Mouse (Mus musculus) layer of hippocampus, postnatal 36 days (tissue): ENCODE data around the gene Sirt1. TPM values are rescaled to one million over a fixed set of nuclear protein-coding genes. Genes with fewer than 3 reads are reported as not detected.
"Not testable (repeated sequence)": the region's sequence is repeated elsewhere in the genome, so short reads cannot be mapped to it uniquely, and the experiment has no call there.

Experiments
- DNase-seq, 2 experiments: peaks; one replicate each; pipeline ENCODE4 v3.0.0; 2022
- total RNA-seq, 2 experiments: library from RNA; stranded (reverse); gene quantifications; 2 replicates each; pipeline ENCODE4 v1.2.3; 2021

The Sirt1 gene
- total RNA-seq: 10 to 100 TPM; 12.8 to 15.4 TPM

- no peak for DNase-seq
Measured at GRCm38 (mm10) chr10:63381498-63382280, at the start of gene Sirt1. TSS of gene Sirt1 (minus strand) at chr10:63381704.

- peak; percentile 79 to 86 for DNase-seq
Measured at GRCm38 (mm10) chr10:63429785-63430305, 48.3 kb upstream of the Sirt1 start, which contains the start of gene Ctnna3. TSS of gene Ctnna3 (plus strand) at chr10:63430098.

GRCm38 (mm10) chr10:63429380-63429779 lies 47.9 kb upstream of the Sirt1 start:
- DNase-seq: peak; percentile 100

- DNase-seq: no peak
Measured at GRCm38 (mm10) chr10:63429023-63429340, 47.5 kb upstream of the Sirt1 start.

- DNase-seq: peak; percentile 11 to 25
Measured at GRCm38 (mm10) chr10:63428243-63429022, 46.9 kb upstream of the Sirt1 start.

- no peak for DNase-seq
Measured at GRCm38 (mm10) chr10:63427146-63427545, 45.6 kb upstream of the Sirt1 start.

GRCm38 (mm10) chr10:63424475-63424814 lies 42.9 kb upstream of the Sirt1 start:
- DNase-seq: peak in 1 of 2 experiments; percentile 34

- DNase-seq: no peak
Measured at GRCm38 (mm10) chr10:63423591-63424474, 42.3 kb upstream of the Sirt1 start.

- DNase-seq: no peak
Measured at GRCm38 (mm10) chr10:63422736-63422992, 41.2 kb upstream of the Sirt1 start.

- DNase-seq: peak in 1 of 2 experiments; percentile 8
Measured at GRCm38 (mm10) chr10:63421739-63422735, 40.5 kb upstream of the Sirt1 start, which contains the start of gene Gm7075. TSS of gene Gm7075 (minus strand) at chr10:63421789.

- DNase-seq: no peak
Measured at GRCm38 (mm10) chr10:63417061-63417460, 35.6 kb upstream of the Sirt1 start.

- no peak for DNase-seq
Measured at GRCm38 (mm10) chr10:63415850-63416249, 34.3 kb upstream of the Sirt1 start.

GRCm38 (mm10) chr10:63415287-63415686 lies 33.8 kb upstream of the Sirt1 start:
- DNase-seq: no peak

GRCm38 (mm10) chr10:63412756-63413155 lies 31.3 kb upstream of the Sirt1 start:
- DNase-seq: no peak

- DNase-seq: not testable (repeated sequence)
Measured at GRCm38 (mm10) chr10:63411674-63412073, 30.2 kb upstream of the Sirt1 start.

GRCm38 (mm10) chr10:63410162-63410956 lies 28.9 kb upstream of the Sirt1 start:
- DNase-seq: peak in 1 of 2 experiments; percentile 4

- DNase-seq: no peak
Measured at GRCm38 (mm10) chr10:63403636-63404035, 22.1 kb upstream of the Sirt1 start.

- DNase-seq: no peak
Measured at GRCm38 (mm10) chr10:63402731-63403504, 21.4 kb upstream of the Sirt1 start.

- DNase-seq: no peak
Measured at GRCm38 (mm10) chr10:63396963-63397362, 15.5 kb upstream of the Sirt1 start.

GRCm38 (mm10) chr10:63388948-63389347 lies 7.4 kb upstream of the Sirt1 start:
- DNase-seq: no peak
